Mouse (Mus musculus) heart, adult 9 months (tissue): Measurements from ENCODE around the gene Gm3055.
"Not testable (repeated sequence)": the region's sequence is repeated elsewhere in the genome, so short reads cannot be mapped to it uniquely, and the experiment has no call there.

Source experiments
- DNase-seq, 2 experiments: peaks; one replicate each; pipeline ENCODE4 v3.0.0; 2022; ENCODE audit warnings: low spot score in 2 of 2

Gene Gm3055

DNA sequence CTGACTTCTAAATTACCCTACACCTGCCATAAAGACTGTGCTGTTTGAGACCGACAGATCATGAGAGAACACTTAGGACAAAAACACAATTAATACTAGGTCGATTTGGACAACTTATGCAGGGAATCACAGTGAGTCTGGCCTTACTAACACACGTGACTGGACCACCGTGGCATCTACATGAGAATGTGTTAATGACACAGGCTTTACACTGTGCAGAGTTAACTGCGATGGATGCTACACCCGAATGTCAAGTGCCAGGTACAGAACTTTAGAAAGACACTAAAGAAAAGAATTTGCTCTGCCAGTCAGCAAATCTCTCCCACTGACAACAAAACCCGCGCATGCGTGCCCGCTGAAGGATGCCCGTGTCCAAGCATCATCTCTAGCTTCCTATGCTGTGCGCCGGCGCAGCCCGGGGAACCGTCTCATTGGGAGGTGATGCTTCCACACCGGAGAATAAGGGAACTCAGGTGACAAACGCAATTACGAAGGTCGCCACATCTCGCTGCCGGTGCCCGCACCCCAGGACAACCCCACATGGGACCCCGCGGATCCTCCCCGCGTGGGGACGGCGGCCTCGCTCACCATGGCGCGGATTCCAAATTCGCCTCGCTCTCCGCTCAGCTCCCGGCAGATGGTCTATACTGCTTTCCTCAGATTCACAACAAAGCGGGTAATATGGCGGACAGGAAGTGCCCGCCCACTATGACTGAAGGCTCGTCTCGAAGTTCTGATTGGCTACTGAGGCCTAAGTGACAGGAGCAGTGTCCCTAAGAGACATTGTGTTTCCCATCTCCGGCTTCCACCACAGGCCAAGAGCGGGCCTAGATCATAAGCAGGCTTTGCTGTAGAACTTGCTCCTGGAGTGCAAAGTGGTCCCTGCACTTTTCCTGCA lies at the start of gene Gm3055:
TSS of gene Gm3055 (minus strand) at position 656 of the 898 bp plus-strand sequence.
- not testable (repeated sequence) for DNase-seq

DNA sequence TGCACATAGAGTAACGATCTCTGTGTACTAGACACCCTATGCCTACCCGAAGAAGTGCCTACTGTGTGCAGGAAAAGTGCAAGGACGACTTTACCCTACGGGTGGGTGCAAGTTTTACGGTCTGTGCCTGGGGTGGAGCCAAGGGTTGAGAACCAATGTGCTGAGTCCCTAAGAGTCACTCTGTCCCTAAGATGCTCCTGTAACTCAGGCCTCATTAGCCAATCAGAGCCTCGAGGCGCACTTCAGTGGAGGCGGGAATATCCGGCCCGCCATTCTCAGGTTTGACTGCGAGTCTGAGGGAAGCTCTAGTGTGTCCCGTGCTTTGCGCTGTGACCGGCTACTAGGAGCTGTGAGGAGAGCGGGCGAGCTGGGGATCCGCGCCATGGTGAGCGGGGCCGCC lies 40.9 kb upstream of the Gm3055 start, which contains the start of gene Gm4767:
TSS of gene Gm4767 (plus strand) at position 288 of the 400 bp plus-strand sequence.
- peak in 1 of 2 experiments; percentile 0 for DNase-seq

DNA sequence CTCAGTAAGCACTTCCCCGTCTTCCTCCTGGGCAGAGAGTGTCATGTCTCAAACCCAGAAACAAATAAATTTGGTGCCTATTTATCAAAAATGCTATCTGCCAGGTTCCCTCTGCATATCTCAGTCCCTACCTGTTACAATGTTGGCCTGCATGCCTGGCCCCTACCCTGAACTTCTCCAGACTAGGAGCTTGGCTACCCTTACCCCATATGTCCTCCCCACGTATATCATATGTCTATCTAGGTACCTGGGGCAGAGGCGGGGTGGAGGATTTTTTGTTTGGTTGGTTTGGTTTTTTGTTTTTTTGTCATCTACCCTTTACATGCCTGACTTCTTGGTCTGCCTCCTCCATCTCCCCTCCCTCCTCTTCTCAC lies 430 bp upstream of the Gm3055 start:
- not testable (repeated sequence) for DNase-seq

- DNase-seq, result not testable (repeated sequence)
Measured at GRCm38 (mm10) chr10:81704531-81705301, 66.2 kb downstream of the Gm3055 start, which contains the start of gene Zfp433. TSS of gene Zfp433 (plus strand) at chr10:81704825.
